Mouse (Mus musculus) midbrain, embryonic 15.5 days (tissue): Measurements from ENCODE around the gene Adamtsl4. TPM values are rescaled to one million over a fixed set of nuclear protein-coding genes. Genes with fewer than 3 reads are reported as not detected.

Source experiments
- ATAC-seq: fragments of 200-750 bp; cut with Nextera tagmentation; replicated peaks from 2 replicates; pipeline ENCODE4 v1.8.0; 2017; ENCODE audit warnings: moderate TSS enrichment
- H3K27ac ChIP-seq: fragments of 300-500 bp; sonication (generic); 2 replicates; pipeline ENCODE4 v1.5.1; 2015; ENCODE audit warnings: mild to moderate bottlenecking, inconsistent platforms
- H3K27me3 ChIP-seq: fragments of 300-500 bp; sonication (generic); replicated peaks from 2 replicates; pipeline ENCODE4 v1.6.1; 2015; ENCODE audit warnings: inconsistent platforms
- H3K36me3 ChIP-seq: fragments of 300-500 bp; sonication (generic); replicated peaks from 2 replicates; pipeline ENCODE4 v1.6.1; 2015; ENCODE audit warnings: inconsistent platforms
- H3K4me1 ChIP-seq: fragments of 300-500 bp; sonication (generic); 2 replicates; pipeline ENCODE4 v1.6.1; 2015; ENCODE audit warnings: inconsistent platforms
- H3K4me2 ChIP-seq: fragments of 300-500 bp; sonication (generic); 2 replicates; pipeline ENCODE4 v1.6.1; 2015; ENCODE audit warnings: inconsistent platforms, mild to moderate bottlenecking, moderate library complexity
- H3K4me3 ChIP-seq: fragments of 300-500 bp; sonication (generic); 2 replicates; pipeline ENCODE4 v1.5.1; 2015; ENCODE audit warnings: mild to moderate bottlenecking, inconsistent platforms
- H3K9ac ChIP-seq: fragments of 300-500 bp; sonication (generic); 2 replicates; pipeline ENCODE4 v1.6.1; 2015; ENCODE audit warnings: mild to moderate bottlenecking, inconsistent platforms
- H3K9me3 ChIP-seq: fragments of 300-500 bp; sonication (generic); 2 replicates; pipeline ENCODE4 v1.6.1; 2016; ENCODE audit warnings: inconsistent platforms
- WGBS: fragments of 180-500 bp; shearing (Covaris S2); methylation state at CpG from one replicate; pipeline ENCODE4 v1.1.7; 2015; ENCODE audit warnings: mixed read lengths; 5-methylcytosine and 5-hydroxymethylcytosine counted together
- polyA plus RNA-seq: library from polyadenylated mRNA; unstranded; fragments of >200 nt; fragmentation: Nextera tagmentation; extraction: Ambion mirVana; gene quantifications from 2 replicates; pipeline ENCODE4 v1.2.1, GENCODE M21; 2015

The Adamtsl4 gene
- polyA plus RNA-seq: 1.0 TPM in 2 replicates

DNA sequence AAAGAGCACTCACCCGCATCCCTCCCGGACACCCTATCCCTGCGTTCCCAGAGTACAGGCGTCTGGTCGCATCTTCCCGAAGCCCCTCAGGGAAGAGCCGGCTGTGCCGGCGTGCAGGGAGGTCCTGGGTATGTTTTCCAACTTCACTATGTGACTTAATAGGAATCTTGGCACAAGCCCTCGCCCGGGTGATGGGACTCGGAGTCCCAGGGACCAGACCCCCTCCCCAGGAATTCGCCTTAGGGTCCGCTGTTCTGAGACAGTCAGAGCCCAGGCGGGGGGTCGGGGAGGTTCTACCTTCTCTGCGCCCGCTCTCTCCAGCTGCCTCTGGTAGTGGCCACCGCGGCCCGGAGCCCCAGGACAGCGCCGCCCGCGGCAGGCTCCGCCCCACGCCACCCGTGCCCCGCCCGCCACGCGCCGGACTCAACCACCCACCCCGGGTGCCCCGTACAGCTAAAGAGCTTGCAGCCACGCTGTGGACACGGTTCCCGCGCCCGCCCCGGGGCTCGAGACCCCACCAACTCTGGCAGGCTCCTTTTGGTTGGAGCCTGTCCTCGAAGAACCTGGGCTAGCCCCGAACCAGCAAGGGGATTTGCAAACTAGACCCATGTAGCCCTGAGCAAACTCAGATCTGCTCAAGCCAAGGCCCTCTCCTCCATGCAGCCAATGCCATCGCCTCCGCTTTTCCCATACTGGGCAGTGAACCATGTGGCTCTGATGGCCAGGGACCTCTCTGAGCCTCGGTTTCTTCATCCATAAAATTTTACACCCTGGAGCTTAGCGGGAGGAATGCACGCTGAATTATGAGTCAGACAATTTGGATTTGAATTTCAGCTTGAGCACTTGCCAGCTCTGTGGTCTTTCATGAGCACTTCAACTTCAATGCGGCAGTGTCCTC, at the start of gene Adamtsl4:
Adamtsl4 (minus strand) TSS at position 394 of the 898 bp plus-strand sequence.
- ATAC-seq: peak; percentile 55; the same call in 1 of the 2 replicates
- no peaks in the 10 kb centered on the region for H3K9me3 ChIP-seq
- no peak within 1 kb of the TSS for H3K27ac ChIP-seq
- H3K36me3 ChIP-seq: no peaks in the 10 kb centered on the region
- H3K27me3 ChIP-seq: no peaks in the 10 kb centered on the region
- peak within 1 kb of the TSS; percentile 42 for H3K4me3 ChIP-seq
- peaks cover 15% of the 10 kb centered on the region for H3K4me1 ChIP-seq
- H3K9ac ChIP-seq: peak within 1 kb of the TSS; percentile 45
- WGBS: 5% methylated on average over 50 of the region's 50 CpGs
- peak within 1 kb of the TSS; percentile 87 for H3K4me2 ChIP-seq

DNA sequence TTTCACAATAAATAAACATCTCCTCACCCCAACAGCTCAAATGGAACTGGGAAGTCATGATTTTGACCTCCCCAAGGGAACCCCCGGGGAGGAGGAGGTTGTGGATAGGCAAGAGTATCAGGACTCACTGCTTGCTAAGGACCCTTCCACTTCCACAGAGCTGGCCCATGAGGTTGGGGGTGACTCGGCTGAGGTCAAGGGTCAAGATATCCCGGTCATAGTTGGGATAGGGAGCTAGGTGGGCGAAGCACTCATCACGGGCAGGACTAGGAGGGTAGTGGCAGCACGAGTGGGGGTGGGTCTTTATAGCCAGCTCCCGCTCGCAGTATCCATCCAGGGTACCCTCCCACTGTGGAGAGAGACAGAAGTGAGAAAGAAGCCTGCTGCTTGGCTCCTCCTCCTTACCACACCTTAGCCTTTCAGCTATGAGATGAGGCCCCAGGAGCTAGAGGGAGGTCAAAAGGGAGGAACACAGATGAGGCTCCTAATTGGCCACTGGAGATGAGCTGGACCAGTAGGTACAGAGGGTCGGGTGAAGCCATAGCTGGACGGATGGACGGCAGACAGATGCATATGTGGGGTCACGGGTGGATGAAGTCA, 47.5 kb upstream of the Adamtsl4 start:
- H3K4me2 ChIP-seq: no peak overlapping the region
- no peak overlapping the region for H3K27ac ChIP-seq
- H3K4me1 ChIP-seq: no peaks in the 10 kb centered on the region
- H3K27me3 ChIP-seq: no peaks in the 10 kb centered on the region
- no peak overlapping the region for H3K4me3 ChIP-seq
- no peak for ATAC-seq
- WGBS: 88% methylated on average over 12 of the region's 12 CpGs
- H3K9ac ChIP-seq: no peak overlapping the region
- H3K36me3 ChIP-seq: peaks cover 3% of the 10 kb centered on the region; the same call in 1 of the 2 replicates
- no peaks in the 10 kb centered on the region for H3K9me3 ChIP-seq

DNA sequence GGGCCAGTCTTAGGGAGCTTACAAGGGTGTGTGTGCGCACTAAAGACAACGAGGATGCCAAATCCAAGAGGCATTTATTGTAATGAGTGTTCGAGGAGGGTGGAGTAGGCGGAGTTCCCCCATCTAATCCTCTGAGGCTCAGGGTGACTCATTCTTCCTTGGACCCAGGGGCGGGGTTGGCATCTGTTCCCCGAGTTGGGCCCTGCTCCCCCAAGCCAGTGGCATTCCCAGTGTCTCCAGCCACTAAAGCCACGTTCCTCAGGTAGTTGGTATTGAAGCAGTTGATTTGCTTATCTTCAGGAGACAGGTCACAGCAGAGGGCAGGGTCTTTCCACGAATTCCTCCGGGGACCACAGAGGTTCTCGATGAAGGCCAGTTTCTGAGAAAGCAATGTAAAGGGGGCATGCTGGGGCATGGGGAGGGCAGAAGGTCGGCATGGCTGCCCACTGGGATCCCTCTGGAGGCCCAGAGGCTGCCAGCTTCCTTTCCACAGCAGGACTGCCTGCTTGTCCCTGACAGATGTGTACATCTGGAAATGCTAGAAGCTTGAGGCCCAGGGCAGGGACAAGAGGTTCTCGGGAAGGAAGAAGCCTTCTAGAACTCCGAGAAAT, 46.5 kb upstream of the Adamtsl4 start:
- no peak overlapping the region for H3K27ac ChIP-seq
- no peak for ATAC-seq

DNA sequence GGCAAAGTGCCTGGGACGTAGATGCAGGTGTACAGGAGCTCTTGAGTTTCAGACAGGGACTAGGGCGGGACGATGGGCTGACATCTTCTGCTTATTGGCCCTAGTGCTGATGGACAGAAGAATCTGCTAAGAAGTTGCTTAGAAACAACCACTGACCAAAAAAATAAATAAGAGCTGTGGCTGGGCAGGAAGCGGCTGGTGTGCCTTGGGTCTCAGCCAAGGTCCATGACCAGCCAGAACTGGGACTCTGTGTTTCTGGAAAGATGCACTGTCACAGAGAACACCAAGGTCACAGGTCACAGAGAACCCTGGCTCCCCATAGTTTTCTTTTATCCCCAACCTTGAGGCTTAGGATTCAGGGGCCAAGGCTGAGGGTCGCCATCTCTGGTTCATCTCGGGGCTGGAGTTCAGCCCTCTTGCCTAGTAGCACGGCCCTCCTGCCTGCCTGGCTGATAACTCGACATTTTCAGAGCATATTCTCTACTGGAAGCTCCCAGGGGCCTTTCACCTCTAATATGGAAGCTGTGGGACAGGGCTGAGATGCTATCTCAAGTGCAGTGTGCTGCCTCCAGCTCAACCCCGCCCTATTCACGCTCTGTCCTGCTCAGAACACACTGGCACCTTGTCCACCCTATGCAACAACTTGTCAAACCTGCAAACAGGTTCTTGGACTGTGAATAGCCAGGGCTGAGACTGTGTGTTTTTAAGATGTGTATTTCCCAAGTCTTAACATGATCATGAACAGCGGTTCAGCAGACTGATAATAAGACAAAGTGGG, 45.2 kb upstream of the Adamtsl4 start:
- WGBS: 83% methylated on average over 11 of the region's 11 CpGs
- Histone ChIP-seq H3K9me3 (no peaks in the 10 kb centered on the region), H3K4me3 (no peak overlapping the region), H3K4me2 (no peak overlapping the region), H3K27ac (no peak overlapping the region), H3K9ac (no peak overlapping the region), H3K36me3 (peaks cover 3% of the 10 kb centered on the region; the same call in 1 of the 2 replicates), H3K4me1 (no peaks in the 10 kb centered on the region), H3K27me3 (no peaks in the 10 kb centered on the region)
- no peak for ATAC-seq

More for the DNA sequence above, 46.5 kb upstream of the Adamtsl4 start:
- Histone ChIP-seq H3K9ac (no peak overlapping the region), H3K4me1 (no peaks in the 10 kb centered on the region), H3K36me3 (peaks cover 3% of the 10 kb centered on the region; the same call in 1 of the 2 replicates), H3K27me3 (no peaks in the 10 kb centered on the region), H3K4me3 (no peak overlapping the region), H3K4me2 (no peak overlapping the region), H3K9me3 (no peaks in the 10 kb centered on the region)
- 77% methylated on average over 13 of the region's 13 CpGs for WGBS

DNA sequence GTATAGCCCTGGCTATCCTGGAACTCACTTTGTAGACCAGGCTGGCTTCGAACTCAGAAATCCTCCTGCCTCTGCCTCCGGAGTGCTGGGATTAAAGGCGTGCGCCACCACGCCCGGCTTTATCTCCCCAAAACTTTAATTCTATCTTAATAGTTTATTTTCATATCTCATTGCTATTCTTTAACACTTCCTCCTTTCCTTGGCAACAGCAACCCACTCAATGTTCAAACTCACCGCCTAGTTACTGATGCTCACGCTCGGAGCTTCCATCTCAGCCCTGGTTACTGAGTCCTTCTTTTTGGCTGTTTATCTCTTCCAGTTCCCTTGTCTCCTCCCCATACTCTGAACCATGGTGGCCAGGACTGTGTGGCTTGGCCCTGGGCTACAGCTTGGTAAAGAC, 44.6 kb upstream of the Adamtsl4 start:
- H3K4me3 ChIP-seq: no peak overlapping the region
- H3K9ac ChIP-seq: no peak overlapping the region
- ATAC-seq: no peak
- H3K4me1 ChIP-seq: no peaks in the 10 kb centered on the region
- H3K36me3 ChIP-seq: peaks cover 3% of the 10 kb centered on the region; the same call in 1 of the 2 replicates
- H3K9me3 ChIP-seq: no peaks in the 10 kb centered on the region
- H3K27me3 ChIP-seq: no peaks in the 10 kb centered on the region
- 95% methylated on average over 9 of the region's 9 CpGs for WGBS
- H3K4me2 ChIP-seq: no peak overlapping the region
- no peak overlapping the region for H3K27ac ChIP-seq

DNA sequence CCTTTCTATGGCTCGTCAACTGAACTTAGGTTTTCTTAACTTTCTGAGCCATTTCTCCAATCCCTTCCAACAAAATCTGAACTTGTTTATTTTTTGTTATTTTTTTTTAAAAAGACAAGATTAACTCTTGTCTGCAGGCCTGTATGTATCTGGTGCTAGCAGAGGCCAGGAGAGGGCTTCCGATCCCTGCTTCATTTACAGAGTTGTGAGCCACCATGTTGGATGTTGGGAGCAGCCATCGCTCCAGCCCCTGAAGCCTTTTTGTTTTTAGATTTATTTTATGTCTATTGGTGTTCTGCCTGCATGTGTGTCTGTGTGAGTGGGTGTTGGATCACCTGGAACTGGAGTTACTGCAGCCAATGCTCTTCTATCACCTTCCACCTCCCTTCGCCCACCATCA, 44.1 kb upstream of the Adamtsl4 start:
- Histone ChIP-seq H3K27me3 (no peaks in the 10 kb centered on the region), H3K36me3 (peaks cover 3% of the 10 kb centered on the region; the same call in 1 of the 2 replicates), H3K9ac (no peak overlapping the region), H3K4me3 (no peak overlapping the region), H3K9me3 (no peaks in the 10 kb centered on the region), H3K27ac (no peak overlapping the region), H3K4me1 (no peaks in the 10 kb centered on the region), H3K4me2 (no peak overlapping the region)
- 93% methylated on average over 4 of the region's 4 CpGs for WGBS
- no peak for ATAC-seq

DNA sequence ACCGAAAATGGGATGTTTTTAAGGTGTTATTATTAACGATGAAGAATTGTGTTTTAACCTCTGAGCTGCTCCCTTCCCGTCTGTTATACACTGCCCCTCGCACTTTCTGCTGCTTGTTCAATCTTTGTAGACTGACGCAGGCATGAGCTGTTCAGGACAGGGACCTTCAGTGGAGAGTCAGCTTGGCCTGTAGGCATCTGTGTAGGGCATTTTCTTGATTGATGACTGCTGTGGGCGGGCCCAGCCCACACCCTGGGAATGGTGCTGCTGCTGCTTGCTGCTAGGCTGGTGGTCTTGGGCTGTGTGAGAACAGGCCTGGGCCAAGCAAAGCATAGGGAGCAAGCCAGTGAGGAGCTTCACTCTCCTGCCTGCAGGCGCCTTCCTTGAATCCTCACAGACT, 42.7 kb upstream of the Adamtsl4 start:
- no peaks in the 10 kb centered on the region for H3K4me1 ChIP-seq
- no peak overlapping the region for H3K27ac ChIP-seq
- no peak overlapping the region for H3K4me2 ChIP-seq
- WGBS: 88% methylated on average over 7 of the region's 7 CpGs
- no peaks in the 10 kb centered on the region for H3K36me3 ChIP-seq
- ATAC-seq: no peak
- no peak overlapping the region for H3K9ac ChIP-seq
- no peaks in the 10 kb centered on the region for H3K9me3 ChIP-seq
- no peak overlapping the region for H3K4me3 ChIP-seq
- no peaks in the 10 kb centered on the region for H3K27me3 ChIP-seq

DNA sequence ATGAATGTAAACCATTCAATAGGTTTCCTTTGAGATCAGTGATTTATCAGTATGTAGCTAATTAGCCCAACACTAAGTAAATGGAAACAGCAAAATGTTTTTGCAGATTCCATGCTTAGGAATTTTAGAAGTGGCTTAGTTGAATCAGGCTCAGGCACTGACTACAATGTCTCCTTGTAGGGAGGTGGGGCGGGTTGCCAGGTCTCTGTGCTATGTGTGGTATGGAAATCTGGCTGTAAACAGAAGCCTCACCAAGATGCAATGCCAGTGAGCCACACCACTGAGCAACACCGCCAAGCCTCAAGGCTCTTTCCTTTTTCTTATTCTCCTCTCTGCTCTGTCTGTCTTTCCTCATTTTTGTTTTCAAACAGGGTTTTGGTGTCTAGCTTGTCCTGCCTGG, 41.2 kb upstream of the Adamtsl4 start:
- Histone ChIP-seq H3K36me3 (no peaks in the 10 kb centered on the region), H3K4me3 (no peak overlapping the region), H3K9ac (no peak overlapping the region), H3K9me3 (no peaks in the 10 kb centered on the region), H3K27ac (no peak overlapping the region), H3K4me2 (no peak overlapping the region), H3K27me3 (no peaks in the 10 kb centered on the region), H3K4me1 (no peaks in the 10 kb centered on the region)
- 82% methylated on average over 2 of the region's 2 CpGs for WGBS
- ATAC-seq: no peak

DNA sequence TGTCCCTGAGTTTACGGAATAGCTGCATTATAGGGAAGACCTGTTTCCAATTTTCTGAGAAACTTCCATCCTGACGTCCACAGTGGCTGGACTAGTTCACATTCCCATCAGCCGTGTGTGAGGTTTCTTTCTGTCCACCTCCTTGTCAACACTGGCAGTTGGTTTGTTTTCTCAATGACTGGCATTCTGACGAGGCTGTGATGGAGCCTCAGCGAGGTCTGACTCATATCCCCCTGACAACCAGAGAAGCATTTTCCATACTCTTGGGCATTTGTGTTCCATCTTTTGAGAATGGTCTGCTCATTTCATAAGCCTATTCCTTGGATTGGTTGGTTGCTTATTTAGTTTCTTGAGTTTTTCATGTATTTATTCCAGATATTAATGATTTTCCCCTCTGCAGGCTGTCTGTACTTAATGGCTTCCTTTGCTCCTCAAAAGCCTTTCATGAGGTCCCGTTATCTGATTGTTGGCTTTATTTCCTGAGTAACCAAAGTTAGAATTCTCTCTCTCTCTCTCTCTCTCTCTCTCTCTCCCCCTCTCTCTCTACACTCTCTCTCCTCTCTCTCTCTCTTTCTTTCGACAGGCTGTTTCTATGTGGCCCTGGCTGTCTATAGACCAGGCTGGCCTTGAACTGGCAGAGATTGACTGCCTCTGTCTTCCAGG, 39.1 kb upstream of the Adamtsl4 start:
- H3K4me1 ChIP-seq: no peaks in the 10 kb centered on the region
- WGBS: 74% methylated on average over 7 of the region's 7 CpGs

DNA sequence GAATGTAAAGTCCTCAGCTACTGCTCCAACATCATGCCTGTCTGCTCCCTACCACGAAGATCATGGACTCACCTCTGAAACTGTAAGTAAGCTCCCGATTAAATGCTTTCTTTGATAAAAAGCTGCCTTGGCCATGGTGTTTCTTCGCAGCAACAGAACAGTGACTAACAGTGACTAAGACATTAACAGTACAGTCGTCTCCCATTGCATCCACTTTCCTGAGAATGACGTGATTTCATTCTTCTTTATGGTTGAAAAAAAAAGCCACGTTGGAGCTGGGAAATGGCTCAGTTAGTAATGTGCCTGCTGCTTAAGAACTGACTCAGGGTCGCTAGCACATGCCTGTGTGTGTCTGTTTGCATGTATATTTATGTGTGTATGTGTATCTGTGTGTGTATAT, 38.1 kb upstream of the Adamtsl4 start:
- no peak overlapping the region for H3K9ac ChIP-seq
- no peak for ATAC-seq
- H3K9me3 ChIP-seq: no peaks in the 10 kb centered on the region
- no peaks in the 10 kb centered on the region for H3K36me3 ChIP-seq
- no peaks in the 10 kb centered on the region for H3K4me1 ChIP-seq
- no peak overlapping the region for H3K4me3 ChIP-seq
- no peak overlapping the region for H3K27ac ChIP-seq
- H3K27me3 ChIP-seq: no peaks in the 10 kb centered on the region
- 85% methylated on average over 7 of the region's 7 CpGs for WGBS
- H3K4me2 ChIP-seq: no peak overlapping the region

More for the DNA sequence above, 39.1 kb upstream of the Adamtsl4 start:
- Histone ChIP-seq H3K9me3 (no peaks in the 10 kb centered on the region), H3K36me3 (no peaks in the 10 kb centered on the region), H3K27ac (no peak overlapping the region), H3K9ac (no peak overlapping the region), H3K27me3 (no peaks in the 10 kb centered on the region), H3K4me3 (no peak overlapping the region), H3K4me2 (no peak overlapping the region)
- no peak for ATAC-seq

DNA sequence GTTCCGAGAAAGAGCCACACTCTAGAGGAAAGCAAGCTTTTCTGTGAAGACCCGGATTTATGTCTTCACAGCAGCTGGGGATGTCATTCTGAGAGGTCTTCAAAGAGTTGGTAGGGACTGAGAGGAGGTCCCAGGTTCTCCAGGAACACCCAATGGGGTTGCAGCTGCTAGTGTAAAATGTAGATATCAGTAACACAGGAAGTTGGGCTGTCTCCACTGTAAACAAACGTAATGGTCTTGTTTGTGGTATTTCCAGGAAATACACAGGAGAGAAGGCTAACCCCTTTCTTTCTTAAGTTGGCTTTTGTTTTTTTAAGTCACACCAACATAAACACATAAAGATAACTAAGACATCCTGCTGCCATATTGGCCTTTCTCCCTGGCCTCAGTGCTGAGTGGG, 34.7 kb upstream of the Adamtsl4 start:
- Histone ChIP-seq H3K27ac (no peak overlapping the region), H3K9ac (no peak overlapping the region), H3K4me2 (no peak overlapping the region), H3K9me3 (no peaks in the 10 kb centered on the region), H3K4me1 (no peaks in the 10 kb centered on the region), H3K36me3 (no peaks in the 10 kb centered on the region), H3K4me3 (no peak overlapping the region), H3K27me3 (no peaks in the 10 kb centered on the region)
- 76% methylated on average over 3 of the region's 3 CpGs for WGBS
- ATAC-seq: no peak
